Mouse (Mus musculus): ENCODE measurements at regions not wholly inside any gene's neighbourhood (a gene's known extent, or its start where the extent isn't known, plus 50 kb on each side); places are given as distances from the start of the nearest gene placed in this dataset.

- no peak for DNase-seq
Observed at GRCm38 (mm10) chr12:27060899-27061762, 281.2 kb downstream of the Sox11 start.

DNA sequence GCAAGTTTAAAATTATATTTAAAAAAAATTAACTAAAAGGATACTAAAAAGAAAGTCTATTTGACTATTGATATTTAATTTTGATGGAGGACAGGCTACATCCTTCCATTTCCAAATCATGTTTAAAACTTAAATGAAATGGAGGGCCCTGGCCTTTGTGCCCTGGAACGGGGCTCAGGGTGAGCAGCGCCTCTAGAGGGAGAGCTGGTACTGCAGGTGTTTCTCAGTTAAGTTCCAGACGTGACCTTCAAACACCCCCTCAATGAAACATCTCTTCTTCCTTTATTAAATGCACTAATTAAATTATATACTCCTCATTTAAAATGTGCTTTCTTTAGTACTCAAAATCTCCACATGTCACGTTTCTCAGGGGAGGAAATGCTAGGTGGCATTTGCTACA lies 282.5 kb downstream of the Sox11 start:
- DNase-seq = peak in 1 of 2 experiments; percentile 2

GRCm38 (mm10) chr12:27054411-27054810 lies 288.0 kb downstream of the Sox11 start:
- DNase-seq = no peak

- no peak for DNase-seq
Observed at GRCm38 (mm10) chr12:27037922-27038321, 304.5 kb downstream of the Sox11 start.

DNA sequence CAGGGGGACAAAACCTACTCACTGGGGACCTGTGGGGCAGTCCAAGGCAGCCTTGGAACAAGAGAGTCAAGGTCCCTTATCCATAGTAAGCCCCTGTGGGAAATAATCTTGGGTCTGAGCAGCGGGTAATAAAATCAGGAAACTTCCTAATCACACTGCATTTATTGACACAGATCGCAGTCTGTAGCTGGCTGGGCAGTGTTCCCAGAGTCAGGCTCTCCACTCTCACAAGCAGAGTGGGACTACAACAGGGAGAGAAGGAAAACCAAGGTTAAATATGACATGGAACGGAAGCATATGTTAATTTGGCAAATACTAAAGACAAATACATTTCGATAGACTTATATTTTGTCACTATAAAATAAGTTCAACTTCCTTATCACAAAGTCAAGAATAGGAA lies 322.6 kb downstream of the Sox11 start:
- no peak for DNase-seq

GRCm38 (mm10) chr12:27018366-27018765 lies 324.0 kb downstream of the Sox11 start:
- DNase-seq = no peak

- no peak for DNase-seq
Observed at GRCm38 (mm10) chr12:26999287-26999686, 343.1 kb downstream of the Sox11 start.

- no peak for DNase-seq
Observed at GRCm38 (mm10) chr12:26976284-26977065, 365.9 kb downstream of the Sox11 start.

GRCm38 (mm10) chr12:26972495-26973113 lies 369.8 kb downstream of the Sox11 start:
- DNase-seq = no peak

DNA sequence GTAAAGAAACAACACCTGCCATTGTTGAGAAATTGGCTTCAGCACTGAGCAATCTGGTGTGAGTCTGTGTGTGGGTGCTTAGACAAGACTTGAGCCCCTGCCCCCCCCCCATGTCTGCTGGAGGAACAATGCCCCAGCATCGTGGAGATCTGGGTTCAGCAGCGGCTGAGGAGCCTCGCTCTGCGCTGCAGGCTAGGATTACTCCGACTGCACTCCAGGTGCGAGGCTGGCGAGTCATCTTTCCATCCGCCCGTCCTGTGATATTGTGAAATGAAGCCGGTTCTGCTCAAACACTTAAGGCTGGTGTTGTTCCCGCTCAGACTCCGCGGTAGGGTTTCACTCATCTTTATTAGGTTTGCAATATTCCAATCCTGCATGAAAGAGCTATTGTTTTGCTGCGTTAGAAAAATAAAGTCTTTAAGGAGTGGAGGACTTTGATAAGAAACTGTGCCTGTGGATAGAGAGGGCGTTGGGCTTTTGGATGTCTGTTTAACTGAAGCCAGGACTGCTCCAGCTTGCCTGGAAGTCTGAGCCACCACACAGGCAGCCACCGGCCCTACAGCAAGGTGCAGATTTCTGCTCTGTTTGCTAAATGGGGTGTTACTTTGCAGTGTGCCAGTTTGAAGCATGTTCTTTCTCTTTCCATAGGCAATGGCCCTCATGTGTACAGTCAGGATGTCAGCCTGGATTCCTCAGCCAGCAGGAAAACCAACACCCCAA lies 375.2 kb downstream of the Sox11 start:
- no peak for DNase-seq

GRCm38 (mm10) chr12:26963917-26964316 lies 378.5 kb downstream of the Sox11 start:
- DNase-seq = no peak

GRCm38 (mm10) chr12:26939831-26940230 lies 402.5 kb downstream of the Sox11 start:
- no peak for DNase-seq

- no peak for DNase-seq
Observed at GRCm38 (mm10) chr12:26937836-26938235, 404.5 kb downstream of the Sox11 start.

GRCm38 (mm10) chr12:26936696-26937458 lies 405.5 kb downstream of the Sox11 start:
- DNase-seq = no peak

- no peak for DNase-seq
Observed at GRCm38 (mm10) chr12:26930155-26930867, 412.1 kb downstream of the Sox11 start.

GRCm38 (mm10) chr12:26906126-26906525 lies 436.2 kb downstream of the Sox11 start:
- no peak for DNase-seq

- no peak for DNase-seq
Observed at GRCm38 (mm10) chr12:26903894-26904272, 434.9 kb downstream of the Cmpk2 start.

DNA sequence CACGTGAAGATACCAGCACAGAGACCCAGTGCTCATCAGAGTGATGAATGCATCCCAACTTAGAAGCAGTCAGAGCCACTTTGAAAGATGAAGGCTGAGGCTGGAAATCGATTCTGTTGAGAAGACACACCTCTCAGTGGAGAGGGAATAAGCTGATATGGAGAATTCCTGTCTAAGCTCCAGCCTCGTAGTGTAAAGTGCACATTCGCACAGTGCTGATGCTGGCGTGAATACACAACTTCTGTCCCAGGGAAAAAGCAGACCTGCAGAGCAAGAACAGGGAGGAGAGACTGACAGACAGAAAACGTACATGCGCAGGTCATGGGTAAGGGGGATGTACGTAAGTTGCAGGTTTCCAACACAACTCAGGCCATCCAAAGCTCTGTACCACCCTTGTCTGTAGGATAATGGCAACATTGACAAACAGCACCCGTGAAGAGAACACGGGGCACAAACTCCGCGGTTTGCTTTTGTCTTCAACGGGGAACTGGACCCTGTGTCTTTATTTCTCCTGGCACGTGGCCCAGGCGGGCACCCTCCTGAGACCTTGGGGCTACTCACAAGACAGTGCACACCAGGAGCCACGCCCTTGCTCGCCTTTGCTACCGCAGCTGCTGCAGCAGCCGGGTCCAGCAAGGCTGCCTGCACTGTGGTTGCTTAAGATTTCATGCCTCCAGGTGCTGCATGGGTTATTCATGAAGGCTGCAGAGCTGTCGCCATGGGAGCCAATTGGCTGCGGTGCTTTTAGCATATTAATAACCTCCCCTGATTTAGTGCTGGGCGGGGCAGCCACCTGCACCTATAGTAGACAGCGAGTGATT lies 434.3 kb downstream of the Cmpk2 start:
- no peak for DNase-seq

GRCm38 (mm10) chr12:26891190-26891589 lies 422.2 kb downstream of the Cmpk2 start:
- DNase-seq = no peak

DNA sequence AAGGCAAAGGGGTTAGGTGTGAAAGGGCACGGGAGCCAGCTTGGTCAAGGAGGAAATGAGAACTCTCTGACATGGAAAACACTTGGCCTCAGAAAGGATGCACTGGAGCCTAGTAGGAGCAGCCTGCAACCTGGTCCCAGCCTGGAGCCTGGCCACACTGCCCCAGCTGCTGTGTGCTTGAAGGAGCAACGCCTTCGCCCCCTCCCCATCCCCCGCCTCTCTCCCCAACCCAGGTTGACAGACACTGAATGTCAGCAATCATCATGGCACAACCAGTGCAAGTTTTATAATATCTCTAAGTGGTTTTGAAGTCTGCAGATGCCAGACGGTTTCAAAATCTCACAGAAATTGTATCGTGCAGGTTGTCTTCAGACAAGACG lies 417.6 kb downstream of the Cmpk2 start:
- no peak for DNase-seq

All from lung, adult 18-20 months (tissue).